Mouse (Mus musculus): Measurements from ENCODE around the gene Nox3. TPM values are rescaled to one million over a fixed set of nuclear protein-coding genes. Genes with fewer than 3 reads are reported as not detected.

The Nox3 gene
- total RNA-seq (2014; rRNA removed) (not detected in 2 replicates), polyA plus RNA-seq (2015; fragmentation: Nextera tagmentation; extraction: Ambion mirVana) (not detected in 2 replicates)

DNA sequence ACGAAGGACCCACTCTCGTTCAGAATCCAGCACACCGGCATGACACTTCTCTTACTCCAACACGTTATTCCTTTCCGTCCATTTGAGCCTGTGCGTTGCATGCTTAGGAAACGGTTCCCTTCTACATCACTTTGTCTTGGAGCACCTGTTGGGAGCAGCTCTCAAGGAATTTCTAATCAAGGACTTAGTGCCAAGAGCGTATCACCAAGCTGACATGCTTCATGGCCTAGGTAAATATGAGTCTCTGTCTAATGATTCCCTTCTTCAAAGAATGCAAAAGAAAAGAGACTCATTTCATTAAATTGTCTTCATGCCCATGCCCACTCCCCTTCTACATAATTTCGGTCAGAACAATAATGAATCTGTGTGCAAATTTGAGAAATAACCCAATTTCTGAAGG, at the start of gene Nox3:
Gene Nox3, minus strand, starts transcription at position 101 of the 400 bp plus-strand sequence.
- no peak within 1 kb of the TSS for H3K4me2 ChIP-seq (ENCODE audit: low read depth, low read length, poor library complexity, severe bottlenecking)
- no peak within 1 kb of the TSS for H3K27ac ChIP-seq (ENCODE audit: low read depth, low read length)
- no peaks in the 10 kb centered on the region for H3K36me3 ChIP-seq (ENCODE audit: insufficient read depth, low read length)
- WGBS: 95% methylated on average over 9 of the region's 9 CpGs
- no peaks in the 10 kb centered on the region for H3K27me3 ChIP-seq (ENCODE audit: insufficient read depth, low read length)
- H3K9ac ChIP-seq (replicated peaks; ENCODE audit: low read length, poor library complexity, severe bottlenecking): no peak within 1 kb of the TSS
- H3K4me3 ChIP-seq (ENCODE audit: low read depth, low read length): no peak within 1 kb of the TSS
- no peak for TF ChIP-seq CTCF (IDR thresholded peaks at IDR 0.05)
- H3K9me3 ChIP-seq (ENCODE audit: low read length): no peaks in the 10 kb centered on the region
- no peak for ATAC-seq (ENCODE audit: low FRiP score)
- H3K4me1 ChIP-seq (ENCODE audit: insufficient read depth, low read length): no peaks in the 10 kb centered on the region
- DNase-seq (ENCODE audit: low spot score): no peak

DNA sequence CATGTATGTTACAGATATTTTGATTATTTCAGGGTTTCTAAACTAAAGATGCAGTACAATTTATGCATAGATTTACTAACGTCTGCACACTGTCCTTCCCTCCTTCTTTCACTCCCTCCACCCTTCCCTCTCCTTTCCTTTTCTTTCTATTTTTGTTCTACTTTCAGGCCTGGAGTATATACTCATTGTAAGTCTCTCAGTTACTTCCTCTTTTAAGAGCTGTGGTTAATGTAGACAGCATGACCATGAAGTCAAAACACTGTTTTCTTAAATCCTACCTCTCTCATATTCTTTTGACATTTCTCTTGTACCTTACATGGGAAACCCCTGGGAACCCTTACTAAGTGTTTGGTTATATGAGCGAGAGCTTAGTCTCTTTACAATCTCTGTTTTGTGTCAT, 48.3 kb upstream of the Nox3 start:
- no peaks in the 10 kb centered on the region for H3K4me1 ChIP-seq (ENCODE audit: insufficient read depth, low read length)
- TF ChIP-seq CTCF (IDR thresholded peaks at IDR 0.05): no peak
- no peak overlapping the region for H3K9ac ChIP-seq (replicated peaks; ENCODE audit: low read length, poor library complexity, severe bottlenecking)
- no peak overlapping the region for H3K27ac ChIP-seq (ENCODE audit: low read depth, low read length)
- ATAC-seq (ENCODE audit: low FRiP score): no peak
- no peak overlapping the region for H3K4me3 ChIP-seq (ENCODE audit: low read depth, low read length)
- no peaks in the 10 kb centered on the region for H3K36me3 ChIP-seq (ENCODE audit: insufficient read depth, low read length)
- no peaks in the 10 kb centered on the region for H3K27me3 ChIP-seq (ENCODE audit: insufficient read depth, low read length)
- H3K4me2 ChIP-seq (ENCODE audit: low read depth, low read length, poor library complexity, severe bottlenecking): no peak overlapping the region
- H3K9me3 ChIP-seq (ENCODE audit: low read length): no peaks in the 10 kb centered on the region
- DNase-seq (ENCODE audit: low spot score): no peak
- WGBS: 81% methylated on average over 2 of the region's 2 CpGs

DNA sequence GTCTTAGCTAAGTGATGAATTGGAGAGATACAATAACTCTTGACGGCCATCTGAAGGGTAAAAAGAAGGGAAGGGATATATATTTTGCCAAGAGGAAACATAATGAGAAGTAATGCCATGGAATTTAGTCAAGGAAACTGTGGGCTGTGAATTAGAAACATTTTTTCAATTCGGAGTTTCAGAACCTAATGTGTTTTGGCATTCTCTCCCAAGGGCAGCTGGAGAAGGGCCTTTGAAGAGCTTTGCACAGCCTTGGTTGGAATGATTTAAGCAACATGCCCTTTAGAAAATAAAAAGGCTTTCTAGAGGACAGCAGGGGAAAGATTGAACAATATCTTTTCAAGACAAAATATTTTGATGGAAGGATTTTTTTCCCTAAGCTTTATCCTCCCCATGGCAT, 40.9 kb upstream of the Nox3 start:
- no peaks in the 10 kb centered on the region for H3K27me3 ChIP-seq (ENCODE audit: insufficient read depth, low read length)
- no peaks in the 10 kb centered on the region for H3K9me3 ChIP-seq (ENCODE audit: low read length)
- H3K27ac ChIP-seq (ENCODE audit: low read depth, low read length): no peak overlapping the region
- ATAC-seq (ENCODE audit: low FRiP score): no peak
- 60% methylated on average over 2 of the region's 2 CpGs for WGBS
- H3K36me3 ChIP-seq (ENCODE audit: insufficient read depth, low read length): no peaks in the 10 kb centered on the region
- H3K9ac ChIP-seq (replicated peaks; ENCODE audit: low read length, poor library complexity, severe bottlenecking): no peak overlapping the region
- TF ChIP-seq CTCF (IDR thresholded peaks at IDR 0.05): no peak
- DNase-seq (ENCODE audit: low spot score): no peak
- H3K4me1 ChIP-seq (ENCODE audit: insufficient read depth, low read length): no peaks in the 10 kb centered on the region
- H3K4me3 ChIP-seq (ENCODE audit: low read depth, low read length): no peak overlapping the region
- H3K4me2 ChIP-seq (ENCODE audit: low read depth, low read length, poor library complexity, severe bottlenecking): no peak overlapping the region

DNA sequence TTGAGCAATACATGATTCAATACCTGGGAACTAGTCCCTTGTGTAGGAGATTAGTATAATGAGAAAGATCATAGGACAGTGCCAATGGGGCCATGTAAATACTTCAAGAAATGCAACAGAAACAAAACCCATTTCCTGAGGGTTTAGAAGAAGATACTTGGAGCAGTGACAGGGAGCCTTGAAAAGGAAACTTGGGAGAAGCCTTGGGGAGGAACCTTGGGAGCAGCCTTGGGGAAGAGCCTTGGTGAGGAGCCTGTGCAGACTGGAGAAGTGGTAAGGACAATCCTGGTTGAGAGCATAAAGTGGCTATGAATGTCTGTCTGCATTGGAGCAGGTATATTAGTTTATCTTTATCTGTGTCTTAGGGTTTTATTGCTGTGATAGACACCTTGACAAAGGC, 38.2 kb upstream of the Nox3 start:
- no peak for TF ChIP-seq CTCF (IDR thresholded peaks at IDR 0.05)
- Histone ChIP-seq H3K4me3 (ENCODE audit: low read depth, low read length) (no peak overlapping the region), H3K4me2 (ENCODE audit: low read depth, low read length, poor library complexity, severe bottlenecking) (no peak overlapping the region), H3K36me3 (ENCODE audit: insufficient read depth, low read length) (no peaks in the 10 kb centered on the region), H3K27me3 (ENCODE audit: insufficient read depth, low read length) (no peaks in the 10 kb centered on the region), H3K4me1 (ENCODE audit: insufficient read depth, low read length) (no peaks in the 10 kb centered on the region), H3K9ac (replicated peaks; ENCODE audit: low read length, poor library complexity, severe bottlenecking) (no peak overlapping the region), H3K27ac (ENCODE audit: low read depth, low read length) (no peak overlapping the region), H3K9me3 (ENCODE audit: low read length) (no peaks in the 10 kb centered on the region)
- DNase-seq (ENCODE audit: low spot score): no peak
- ATAC-seq (ENCODE audit: low FRiP score): no peak

DNA sequence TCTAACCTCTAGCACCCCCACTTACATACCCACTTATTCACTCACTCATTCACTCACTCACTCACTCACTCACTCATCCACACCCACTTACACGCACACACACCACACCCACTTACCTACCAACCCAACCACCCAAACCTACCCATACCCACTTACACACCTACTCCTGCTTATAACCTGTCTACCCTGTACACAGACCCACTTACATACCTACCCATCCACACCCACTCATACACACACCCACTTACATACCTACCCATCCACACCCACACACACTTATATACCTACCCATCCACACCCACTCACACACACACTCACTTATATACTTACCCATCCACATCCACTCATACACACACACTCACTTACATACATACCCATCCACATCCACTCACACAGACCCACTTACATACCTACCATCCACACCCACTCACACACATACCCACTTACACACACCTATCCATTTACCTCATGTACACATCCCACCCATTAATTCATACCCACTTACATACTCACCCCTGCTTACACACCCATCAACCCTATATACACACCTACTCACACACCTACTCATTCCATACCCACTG, 9.4 kb upstream of the Nox3 start:
- no peak; the same call in 1 of the 2 replicates for ATAC-seq (ENCODE audit: low FRiP score)
- Histone ChIP-seq H3K9me3 (ENCODE audit: low read length) (no peaks in the 10 kb centered on the region), H3K4me2 (ENCODE audit: low read depth, low read length, poor library complexity, severe bottlenecking) (no peak overlapping the region), H3K4me1 (ENCODE audit: insufficient read depth, low read length) (no peaks in the 10 kb centered on the region), H3K27ac (ENCODE audit: low read depth, low read length) (no peak overlapping the region), H3K4me3 (ENCODE audit: low read depth, low read length) (no peak overlapping the region), H3K9ac (replicated peaks; ENCODE audit: low read length, poor library complexity, severe bottlenecking) (no peak overlapping the region), H3K36me3 (ENCODE audit: insufficient read depth, low read length) (no peaks in the 10 kb centered on the region), H3K27me3 (ENCODE audit: insufficient read depth, low read length) (no peaks in the 10 kb centered on the region)
- no peak for DNase-seq (ENCODE audit: low spot score)
- 96% methylated on average over 1 of the region's 1 CpGs for WGBS
- TF ChIP-seq CTCF (IDR thresholded peaks at IDR 0.05): no peak

DNA sequence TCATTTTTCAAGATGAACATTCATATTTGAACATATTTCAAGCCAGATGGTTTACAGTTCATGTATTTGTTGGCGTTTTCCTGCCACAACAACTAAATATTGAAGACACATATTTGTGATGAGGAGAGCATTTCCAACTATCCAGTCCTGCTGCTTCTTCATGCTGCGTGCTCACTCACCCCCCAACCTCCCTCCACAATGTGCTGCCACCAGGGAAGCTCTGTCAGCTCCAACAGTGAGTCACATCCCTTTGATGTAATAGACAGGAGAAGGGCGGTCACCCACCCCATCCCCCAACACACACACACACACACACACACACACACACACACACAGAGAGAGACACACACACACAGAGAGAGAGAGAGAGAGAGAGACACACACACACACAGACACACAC, 6.3 kb upstream of the Nox3 start:
- DNase-seq (ENCODE audit: low spot score) (no peak), ATAC-seq (ENCODE audit: low FRiP score) (no peak)
- 45% methylated on average over 3 of the region's 3 CpGs for WGBS
- no peak overlapping the region for H3K27ac ChIP-seq (ENCODE audit: low read depth, low read length)
- no peaks in the 10 kb centered on the region for H3K9me3 ChIP-seq (ENCODE audit: low read length)
- H3K4me3 ChIP-seq (ENCODE audit: low read depth, low read length): no peak overlapping the region
- H3K36me3 ChIP-seq (ENCODE audit: insufficient read depth, low read length): no peaks in the 10 kb centered on the region
- no peak overlapping the region for H3K9ac ChIP-seq (replicated peaks; ENCODE audit: low read length, poor library complexity, severe bottlenecking)
- no peak overlapping the region for H3K4me2 ChIP-seq (ENCODE audit: low read depth, low read length, poor library complexity, severe bottlenecking)
- TF ChIP-seq CTCF (IDR thresholded peaks at IDR 0.05): no peak
- H3K27me3 ChIP-seq (ENCODE audit: insufficient read depth, low read length): no peaks in the 10 kb centered on the region
- no peaks in the 10 kb centered on the region for H3K4me1 ChIP-seq (ENCODE audit: insufficient read depth, low read length)

Measured in midbrain, postnatal 0 days (tissue).